Mouse (Mus musculus) regulatory T cell (primary cell): ENCODE data around the gene Lce3e.

Experiments
- in situ Hi-C: fragments of 300-600 bp; cut with MboI, MseI; formaldehyde crosslinking; loops from one replicate; pipeline ENCODE4 v1.15.1; 2025; ENCODE audit warnings: high pct_unique_total_duplicates

The Lce3e gene

DNA sequence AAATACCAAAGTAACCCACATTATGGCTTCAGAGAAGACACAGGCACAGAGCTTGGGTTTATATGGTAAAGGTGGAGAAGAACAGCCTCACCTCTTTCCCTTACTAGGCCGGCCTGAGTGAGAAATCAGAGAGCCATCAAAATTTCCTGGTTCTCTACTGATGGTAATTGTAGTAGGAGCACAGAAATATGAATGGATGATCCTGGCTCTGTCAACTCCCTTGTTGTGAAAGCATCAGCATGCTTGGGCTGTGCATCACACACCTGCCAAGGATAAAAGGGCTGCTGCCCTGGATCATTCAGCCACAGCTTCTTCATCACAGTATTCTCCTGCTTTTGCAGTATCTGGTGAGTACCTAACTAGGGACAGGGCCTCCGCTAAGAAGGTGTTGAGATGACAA, at the start of gene Lce3e:
Gene Lce3e (plus strand): TSS at position 301 of the 400 bp plus-strand sequence.
- in situ Hi-C loops = no loop called here

DNA sequence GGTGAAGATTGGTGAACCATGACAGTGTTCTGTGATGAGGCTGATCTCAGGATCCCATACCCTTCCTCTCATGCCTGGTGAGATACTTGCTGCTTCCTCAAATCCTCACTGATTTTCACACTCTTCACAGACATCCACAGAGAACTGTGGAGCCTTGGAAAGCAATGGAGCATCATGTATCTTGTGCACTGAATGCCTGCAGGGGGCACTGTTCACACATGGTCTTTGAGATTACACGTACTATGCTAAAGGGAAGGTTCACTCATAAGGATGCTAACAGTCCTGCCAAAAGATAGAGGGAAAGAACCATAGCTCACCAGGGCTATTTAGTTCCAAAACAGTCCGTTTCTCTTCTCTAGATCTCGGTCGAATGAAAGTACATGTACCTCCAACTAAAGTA, 46.5 kb upstream of the Lce3e start:
- in situ Hi-C loops = no loop called here

DNA sequence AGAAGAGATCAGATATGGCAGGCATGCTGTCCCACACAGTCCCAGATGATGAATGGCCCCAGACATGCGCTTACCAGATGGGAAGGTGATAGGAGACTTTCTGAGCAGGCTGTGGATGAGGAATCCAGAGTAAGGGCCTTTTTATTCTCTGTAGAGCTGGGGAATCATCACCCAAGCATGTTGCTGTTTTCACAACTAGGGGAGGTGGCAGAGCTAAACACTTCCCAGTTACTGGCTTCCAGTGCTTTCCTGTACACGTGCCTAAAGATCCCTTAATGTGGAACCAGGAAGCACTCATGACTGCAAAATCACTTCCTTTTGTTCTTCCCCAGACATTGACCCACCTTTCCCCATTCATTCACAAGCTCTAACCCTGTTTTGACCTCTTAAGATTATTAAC, 40.7 kb upstream of the Lce3e start, which contains the start of gene Lce3a:
Gene Lce3a (minus strand): TSS at position 101 of the 400 bp plus-strand sequence.
- in situ Hi-C loops = no loop called here

DNA sequence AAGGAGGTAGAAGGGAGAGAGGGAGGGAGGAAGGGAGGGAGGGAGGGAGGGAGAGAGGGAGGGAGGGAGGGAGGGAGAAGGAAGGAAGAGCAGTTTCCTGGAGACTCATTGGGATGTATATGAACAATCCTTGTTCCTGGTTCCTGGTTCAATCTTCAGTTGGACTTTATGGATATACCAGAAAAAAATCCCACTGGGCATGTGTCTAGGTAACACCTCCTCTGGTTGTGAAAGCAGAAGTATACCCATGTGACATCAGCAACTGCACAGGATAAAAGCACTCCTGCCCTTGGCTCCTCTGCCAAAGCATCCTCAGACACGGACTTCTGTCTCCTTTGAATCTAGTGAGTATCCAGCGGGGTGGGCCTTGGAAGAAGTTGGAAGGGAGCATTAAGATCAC, 34.2 kb upstream of the Lce3e start, which contains the start of gene Lce3b:
Gene Lce3b (plus strand): TSS at position 301 of the 400 bp plus-strand sequence.
- in situ Hi-C loops = no loop called here

DNA sequence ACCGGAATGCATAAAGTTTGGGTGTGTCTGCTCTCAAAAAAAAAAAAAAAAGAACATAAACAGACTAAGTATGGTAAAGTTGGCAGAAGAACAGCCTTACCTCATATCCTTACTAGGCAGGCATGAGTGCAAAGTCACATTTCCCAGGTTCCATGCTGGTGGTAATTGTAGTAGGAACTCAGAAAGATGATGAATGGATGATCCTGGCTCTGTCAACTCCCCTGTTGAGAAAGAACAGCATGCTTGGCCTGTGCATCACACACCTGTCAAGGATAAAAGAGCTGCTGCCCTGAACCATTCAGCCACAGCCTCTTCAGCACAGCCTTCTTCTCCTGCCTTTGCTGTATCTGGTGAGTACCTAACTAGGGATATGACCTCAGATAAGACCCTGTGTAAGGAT, 22.7 kb upstream of the Lce3e start, which contains the start of gene Lce3c:
Gene Lce3c (plus strand): TSS at position 301 of the 400 bp plus-strand sequence.
- in situ Hi-C loops = no loop called here

DNA sequence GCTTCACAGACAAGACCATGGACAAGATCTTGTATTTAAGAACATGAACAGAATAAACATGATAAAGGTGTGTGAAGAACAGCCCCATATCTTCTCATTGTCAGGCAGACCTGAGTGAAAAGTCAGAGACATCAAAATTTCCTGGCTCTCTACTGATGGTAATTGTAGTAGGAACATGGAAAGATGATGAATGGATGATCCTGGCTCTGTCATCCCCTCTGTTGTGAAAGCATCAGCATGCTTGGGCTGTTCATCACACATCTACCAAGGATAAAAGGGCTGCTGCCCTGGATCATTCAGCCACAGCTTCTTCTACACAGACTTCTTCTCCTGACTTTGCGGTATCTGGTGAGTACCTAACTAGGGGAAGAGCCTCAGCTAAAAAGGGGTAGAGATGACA, 9.8 kb upstream of the Lce3e start, which contains the start of gene Lce3d:
Gene Lce3d (plus strand): TSS at position 301 of the 400 bp plus-strand sequence.
- in situ Hi-C loops = no loop called here

DNA sequence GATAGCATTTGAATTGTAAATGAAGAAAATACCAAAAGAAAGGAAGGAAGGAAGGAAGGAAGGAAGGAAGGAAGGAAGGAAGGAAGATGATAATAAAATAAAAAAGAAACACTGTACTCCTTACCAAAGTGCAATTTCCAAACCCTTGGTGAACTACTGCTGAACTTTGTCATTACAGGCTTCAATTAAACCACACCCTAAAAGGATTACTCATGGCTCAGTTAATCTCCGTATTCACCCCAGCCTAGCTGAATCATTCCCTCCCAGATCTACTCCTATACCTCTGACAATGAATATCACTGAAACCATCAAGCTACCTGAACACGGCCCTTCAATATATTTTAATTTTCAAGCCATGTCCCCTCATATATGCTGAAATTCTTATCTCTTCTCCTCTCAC, 11.6 kb downstream of the Lce3e start:
- in situ Hi-C loops = no loop called here

DNA sequence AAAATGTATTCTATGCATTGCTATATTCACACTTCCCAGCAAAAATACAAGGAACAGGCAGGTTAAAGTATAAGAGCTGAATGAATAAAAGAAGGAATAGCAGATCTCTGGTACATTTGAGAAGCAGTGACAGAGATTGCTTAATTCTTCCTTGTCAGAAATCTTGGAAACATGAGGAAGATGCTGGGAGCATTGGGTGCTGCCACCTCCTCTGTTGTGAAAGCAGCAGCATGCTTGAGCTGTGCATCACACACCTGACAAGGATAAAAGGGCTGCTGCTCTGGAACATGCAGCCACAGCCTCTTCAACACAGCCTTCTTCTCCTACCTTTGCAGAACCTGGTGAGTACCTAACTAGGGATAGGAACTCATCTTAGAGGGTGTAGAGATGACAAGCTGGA, 25.1 kb downstream of the Lce3e start, which contains the start of gene Lce3f:
Gene Lce3f (plus strand): TSS at position 301 of the 400 bp plus-strand sequence.
- in situ Hi-C loops = no loop called here

DNA sequence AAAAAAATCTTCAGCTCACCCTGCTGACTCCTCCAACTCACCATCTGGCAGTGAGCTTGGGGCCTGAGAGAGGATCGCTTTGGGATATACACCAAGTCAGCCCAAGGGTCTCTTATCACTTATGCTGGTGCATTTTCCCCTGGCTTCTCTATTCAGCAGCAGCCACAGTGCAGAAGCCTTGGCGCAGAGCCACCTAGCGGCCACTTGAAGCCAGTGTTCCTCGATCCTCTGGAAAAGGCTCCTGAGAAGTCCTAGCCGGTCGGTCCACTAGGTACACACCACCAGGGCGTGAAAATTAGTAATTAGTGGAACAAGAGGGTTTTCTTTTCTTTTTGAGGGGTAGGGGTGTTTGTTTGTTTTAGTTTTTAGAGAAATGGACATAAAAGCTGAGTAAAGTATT, 31.8 kb downstream of the Lce3e start:
- in situ Hi-C loops = no loop called here

DNA sequence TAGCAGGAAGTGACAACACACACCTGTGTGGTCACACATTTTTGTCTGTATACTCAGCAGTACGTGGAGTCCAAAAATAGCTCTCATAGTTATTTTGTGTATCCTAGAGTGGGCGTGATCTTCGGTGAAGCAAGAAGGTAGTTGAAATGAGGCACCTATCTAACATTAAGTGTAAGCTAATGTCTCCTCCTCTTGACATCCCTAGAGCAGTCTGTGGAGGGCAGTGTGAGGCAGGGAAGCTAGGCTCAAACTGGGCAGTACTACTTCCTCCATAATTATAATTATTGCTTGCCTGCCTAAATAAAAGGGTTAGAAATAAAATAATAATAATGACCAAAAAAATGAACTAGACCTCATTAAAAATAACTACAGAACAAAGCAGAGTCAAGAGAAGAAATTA, 33.8 kb downstream of the Lce3e start:
- in situ Hi-C loops = no loop called here

DNA sequence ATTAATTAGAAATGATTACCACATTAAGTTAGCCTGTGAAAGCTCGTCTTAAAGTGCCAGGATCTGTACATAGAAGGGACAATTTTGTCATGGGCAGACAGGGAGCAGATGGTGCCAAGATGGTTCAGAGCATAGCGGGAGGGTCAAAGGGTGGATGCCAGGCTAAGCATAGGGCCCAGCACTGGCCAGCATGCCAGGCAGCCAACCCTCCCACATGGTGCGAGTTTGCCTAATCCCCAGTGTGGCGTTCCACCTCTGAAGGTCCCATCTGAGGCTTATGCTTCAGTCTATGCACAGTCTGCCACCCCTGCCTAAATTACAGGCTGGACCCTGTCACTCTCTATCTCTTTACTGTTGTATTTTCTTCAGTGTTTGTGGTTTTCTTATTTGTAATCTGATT, 36.0 kb downstream of the Lce3e start:
- in situ Hi-C loops = no loop called here

DNA sequence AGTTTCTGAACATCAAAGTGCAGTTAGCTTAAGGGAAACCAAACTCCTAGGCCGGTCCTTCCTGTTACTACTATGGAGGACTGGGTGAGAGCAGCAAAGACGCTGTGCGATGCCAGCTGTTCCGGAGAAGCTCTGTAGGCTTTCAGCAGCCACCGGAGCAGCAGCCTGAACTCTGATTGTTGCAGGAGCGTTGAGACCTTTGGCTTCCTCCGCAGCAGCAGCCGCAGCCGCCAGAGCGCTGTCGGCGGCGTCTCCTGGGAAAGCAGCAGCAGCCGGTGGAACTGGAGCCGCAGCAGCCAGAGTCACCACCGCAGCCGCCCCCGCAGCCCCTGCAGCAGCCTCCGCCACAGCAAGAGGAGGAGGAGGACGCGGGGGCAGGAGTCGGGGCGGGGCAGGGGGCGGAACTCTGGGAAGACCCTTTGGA, 47.5 kb downstream of the Lce3e start:
- in situ Hi-C loops = no loop called here

DNA sequence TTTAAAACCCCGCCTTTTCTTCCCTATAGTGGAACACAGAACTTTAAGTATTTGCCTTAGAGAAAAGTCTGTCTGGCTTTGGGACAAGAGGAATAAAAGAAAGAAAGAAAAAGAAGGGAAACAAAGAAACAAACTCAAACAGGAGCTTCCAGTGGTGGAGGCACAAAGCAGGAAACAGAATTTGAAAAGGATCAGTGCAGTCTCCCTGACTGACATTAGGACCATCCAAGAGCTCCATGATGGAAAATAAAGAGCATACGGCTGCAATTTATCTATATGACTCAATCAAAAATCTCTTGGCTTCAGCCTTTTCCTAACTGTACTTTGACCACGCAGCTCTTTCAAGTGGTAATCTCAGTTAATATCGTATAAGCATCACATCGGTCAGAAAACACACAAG, 48.0 kb downstream of the Lce3e start:
- in situ Hi-C loops = no loop called here

DNA sequence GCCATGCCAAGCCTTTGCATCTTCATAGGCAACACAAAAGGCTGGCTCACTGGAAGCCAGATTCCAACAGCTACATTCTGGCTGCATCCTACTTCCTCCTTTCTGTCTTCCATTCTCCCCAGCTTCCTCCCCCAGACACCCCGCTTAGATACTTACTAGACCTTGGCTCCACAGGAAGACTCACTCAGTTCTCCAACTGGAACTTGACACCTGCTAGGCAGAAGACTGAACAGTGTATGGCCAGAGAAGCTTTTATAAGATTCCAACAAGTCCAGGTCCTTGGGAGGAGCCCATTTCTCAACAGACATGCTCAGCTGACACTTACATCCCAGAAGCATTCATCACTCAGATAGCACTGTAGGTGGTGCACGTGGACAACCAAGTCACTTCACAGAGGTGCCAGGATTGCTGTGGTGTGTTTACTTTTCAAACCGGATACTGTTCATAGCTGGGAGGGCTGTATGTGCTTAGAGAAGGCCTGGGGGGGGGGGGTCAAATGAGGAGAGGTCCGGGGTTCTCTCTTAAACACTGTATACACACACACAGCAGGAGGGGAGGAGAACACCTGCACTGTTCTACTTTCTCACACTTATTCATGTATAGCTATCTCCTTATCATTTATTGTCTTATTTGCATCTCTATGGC, 48.7 kb downstream of the Lce3e start, which contains the start of gene Crct1:
Gene Crct1 (minus strand): TSS at position 228 of the 645 bp plus-strand sequence.
- in situ Hi-C loops = no loop called here
